Mouse (Mus musculus): ENCODE measurements around the gene Ttll9. TPM values are rescaled to one million over a fixed set of nuclear protein-coding genes. Genes with fewer than 3 reads are reported as not detected.

Ttll9 gene
- polyA plus RNA-seq, 2 experiments = 0.14 to 0.47 TPM

DNA sequence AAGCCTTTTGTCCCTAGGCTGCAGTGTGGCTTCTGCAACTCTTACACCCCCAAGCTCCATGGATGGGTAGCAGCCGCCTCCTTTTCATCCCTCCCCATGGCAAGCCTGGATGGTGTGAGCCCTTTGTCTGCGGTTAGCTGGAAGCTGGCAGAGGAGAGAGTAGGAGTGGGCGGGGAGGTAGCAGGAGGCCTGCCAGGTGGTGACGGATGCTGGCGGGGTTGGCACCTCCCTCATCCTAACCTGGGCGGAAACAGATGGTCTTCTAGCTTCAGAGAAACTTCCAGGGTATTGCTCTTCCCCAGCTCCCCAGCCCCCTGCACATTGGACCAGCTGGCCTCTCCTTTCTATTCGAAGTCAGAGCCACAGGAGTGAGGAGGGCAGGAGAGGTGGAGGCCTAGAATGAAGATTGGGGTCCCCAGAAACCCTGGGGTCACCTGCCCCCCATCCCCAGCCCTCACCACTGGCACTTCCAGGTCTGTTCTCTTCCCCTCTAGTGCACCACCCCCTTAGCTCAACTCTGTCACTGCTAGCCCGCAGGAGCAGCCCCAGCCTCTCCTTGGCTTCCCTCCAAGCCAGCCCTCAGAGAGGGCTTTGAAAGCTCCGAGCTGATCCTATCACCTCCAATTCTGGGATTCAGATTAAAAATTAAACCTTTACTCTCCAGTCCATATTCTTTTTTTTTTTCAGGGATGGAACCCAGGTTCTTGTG is 87.2 kb downstream of the Ttll9 start:
- DNase-seq (ENCODE audit: low spot score) = no peak
- TF ChIP-seq POLR2A (IDR thresholded peaks at IDR 0.05; ENCODE audit: borderline replicate concordance, extremely low read depth, insufficient read depth, insufficient read length) = no peak
- Histone ChIP-seq H3K4me1 (ENCODE audit: control insufficient read depth, insufficient read depth, low read length) (no peaks in the 10 kb centered on the region), H3K9ac (ENCODE audit: low read depth, low read length, severe bottlenecking) (no peak overlapping the region), H3K4me2 (replicated peaks; ENCODE audit: low read depth, low read length, severe bottlenecking) (no peak overlapping the region), H3K9me3 (ENCODE audit: control insufficient read depth, low read length) (no peaks in the 10 kb centered on the region), H3K27ac (replicated peaks; ENCODE audit: low read depth, low read length) (no peak overlapping the region), H3K4me3 (replicated peaks; ENCODE audit: low read length) (no peak overlapping the region), H3K27me3 (ENCODE audit: control insufficient read depth, insufficient read depth, low read length) (peaks cover 31% of the 10 kb centered on the region), H3K36me3 (ENCODE audit: control insufficient read depth, insufficient read depth, low read length) (no peaks in the 10 kb centered on the region)
- ATAC-seq (ENCODE audit: low FRiP score, low read depth) = no peak
- 36% methylated on average over 9 of the region's 9 CpGs for WGBS

DNA sequence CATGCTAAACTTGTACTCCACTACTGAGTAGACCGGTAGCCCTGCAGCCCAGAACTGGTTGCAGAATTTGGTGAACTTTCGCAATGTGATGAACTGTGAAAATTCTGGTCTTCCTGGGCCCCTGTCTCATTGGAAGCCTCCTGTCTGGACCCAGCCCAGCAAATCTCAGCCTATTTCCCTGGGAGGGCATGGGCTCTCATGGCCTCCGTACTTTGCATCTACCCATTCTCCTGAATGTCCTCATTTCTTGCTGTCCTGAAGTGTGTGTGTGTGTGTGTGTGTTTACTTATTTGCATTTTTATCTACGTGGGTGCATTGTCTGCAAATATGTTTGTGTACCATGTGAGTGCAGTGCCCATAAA is 87.7 kb downstream of the Ttll9 start:
- TF ChIP-seq POLR2A (IDR thresholded peaks at IDR 0.05; ENCODE audit: borderline replicate concordance, extremely low read depth, insufficient read depth, insufficient read length) = no peak
- no peak overlapping the region for H3K4me3 ChIP-seq (replicated peaks; ENCODE audit: low read length)
- H3K4me1 ChIP-seq (ENCODE audit: control insufficient read depth, insufficient read depth, low read length) = no peaks in the 10 kb centered on the region
- no peak for DNase-seq (ENCODE audit: low spot score)
- no peaks in the 10 kb centered on the region for H3K36me3 ChIP-seq (ENCODE audit: control insufficient read depth, insufficient read depth, low read length)
- no peak overlapping the region for H3K27ac ChIP-seq (replicated peaks; ENCODE audit: low read depth, low read length)
- H3K4me2 ChIP-seq (replicated peaks; ENCODE audit: low read depth, low read length, severe bottlenecking) = no peak overlapping the region
- 87% methylated on average over 4 of the region's 4 CpGs for WGBS
- H3K9ac ChIP-seq (ENCODE audit: low read depth, low read length, severe bottlenecking) = no peak overlapping the region
- peaks cover 31% of the 10 kb centered on the region for H3K27me3 ChIP-seq (ENCODE audit: control insufficient read depth, insufficient read depth, low read length)
- no peak for ATAC-seq (ENCODE audit: low FRiP score, low read depth)
- no peaks in the 10 kb centered on the region for H3K9me3 ChIP-seq (ENCODE audit: control insufficient read depth, low read length)

DNA sequence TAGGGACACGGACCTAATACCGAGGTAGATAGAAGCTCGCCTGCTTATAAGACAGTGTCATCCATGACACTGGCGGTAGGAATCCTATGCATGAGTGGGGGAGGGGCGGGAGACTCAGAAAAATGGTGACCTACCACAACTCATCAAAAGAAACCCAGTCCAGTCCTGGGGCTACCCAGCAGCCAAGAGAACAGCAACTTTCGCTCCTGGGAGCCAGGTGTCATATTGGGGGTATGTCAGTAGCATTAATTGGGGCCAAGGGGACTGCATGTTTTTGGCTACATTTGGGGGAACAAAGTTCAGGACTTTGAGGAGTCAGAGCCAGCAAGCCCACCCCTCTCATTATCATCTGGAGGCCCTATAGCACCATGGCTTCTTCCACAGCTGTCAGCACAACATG is 88.8 kb downstream of the Ttll9 start:
- Histone ChIP-seq H3K27me3 (ENCODE audit: control insufficient read depth, insufficient read depth, low read length) (peaks cover 31% of the 10 kb centered on the region), H3K4me1 (ENCODE audit: control insufficient read depth, insufficient read depth, low read length) (no peaks in the 10 kb centered on the region), H3K9me3 (ENCODE audit: control insufficient read depth, low read length) (no peaks in the 10 kb centered on the region), H3K4me3 (replicated peaks; ENCODE audit: low read length) (no peak overlapping the region), H3K36me3 (ENCODE audit: control insufficient read depth, insufficient read depth, low read length) (no peaks in the 10 kb centered on the region), H3K4me2 (replicated peaks; ENCODE audit: low read depth, low read length, severe bottlenecking) (no peak overlapping the region), H3K27ac (replicated peaks; ENCODE audit: low read depth, low read length) (no peak overlapping the region), H3K9ac (ENCODE audit: low read depth, low read length, severe bottlenecking) (no peak overlapping the region)
- WGBS = 73% methylated on average over 6 of the region's 6 CpGs
- TF ChIP-seq POLR2A (IDR thresholded peaks at IDR 0.05; ENCODE audit: borderline replicate concordance, extremely low read depth, insufficient read depth, insufficient read length) = no peak
- no peak for DNase-seq (ENCODE audit: low spot score)
- no peak for ATAC-seq (ENCODE audit: low FRiP score, low read depth)

DNA sequence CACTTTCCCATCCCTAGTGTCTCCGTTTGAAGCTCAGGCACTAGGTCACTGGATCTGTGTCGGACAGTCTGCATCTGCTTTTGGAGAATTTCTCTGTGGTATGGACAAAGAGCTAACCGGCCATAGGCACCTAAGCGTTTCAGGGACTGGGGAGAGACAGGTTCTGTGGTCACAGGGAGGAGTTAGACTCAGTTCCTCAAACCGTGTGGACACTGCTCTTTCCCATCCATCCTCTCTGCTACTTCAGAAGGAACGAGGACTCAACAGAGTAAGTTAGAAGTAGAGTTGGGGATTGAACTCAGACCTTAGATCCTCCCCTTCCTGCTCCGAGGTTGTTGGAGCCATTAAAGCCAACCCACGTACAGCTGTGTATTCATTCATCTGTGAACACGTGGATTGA is 89.3 kb downstream of the Ttll9 start:
- H3K27ac ChIP-seq (replicated peaks; ENCODE audit: low read depth, low read length) = no peak overlapping the region
- no peaks in the 10 kb centered on the region for H3K4me1 ChIP-seq (ENCODE audit: control insufficient read depth, insufficient read depth, low read length)
- WGBS = 78% methylated on average over 9 of the region's 9 CpGs
- no peak overlapping the region for H3K4me3 ChIP-seq (replicated peaks; ENCODE audit: low read length)
- no peak overlapping the region for H3K4me2 ChIP-seq (replicated peaks; ENCODE audit: low read depth, low read length, severe bottlenecking)
- no peaks in the 10 kb centered on the region for H3K9me3 ChIP-seq (ENCODE audit: control insufficient read depth, low read length)
- no peak for ATAC-seq (ENCODE audit: low FRiP score, low read depth)
- TF ChIP-seq POLR2A (IDR thresholded peaks at IDR 0.05; ENCODE audit: borderline replicate concordance, extremely low read depth, insufficient read depth, insufficient read length) = no peak
- H3K36me3 ChIP-seq (ENCODE audit: control insufficient read depth, insufficient read depth, low read length) = no peaks in the 10 kb centered on the region
- no peak for DNase-seq (ENCODE audit: low spot score)
- no peak overlapping the region for H3K9ac ChIP-seq (ENCODE audit: low read depth, low read length, severe bottlenecking)
- peaks cover 31% of the 10 kb centered on the region for H3K27me3 ChIP-seq (ENCODE audit: control insufficient read depth, insufficient read depth, low read length)

DNA sequence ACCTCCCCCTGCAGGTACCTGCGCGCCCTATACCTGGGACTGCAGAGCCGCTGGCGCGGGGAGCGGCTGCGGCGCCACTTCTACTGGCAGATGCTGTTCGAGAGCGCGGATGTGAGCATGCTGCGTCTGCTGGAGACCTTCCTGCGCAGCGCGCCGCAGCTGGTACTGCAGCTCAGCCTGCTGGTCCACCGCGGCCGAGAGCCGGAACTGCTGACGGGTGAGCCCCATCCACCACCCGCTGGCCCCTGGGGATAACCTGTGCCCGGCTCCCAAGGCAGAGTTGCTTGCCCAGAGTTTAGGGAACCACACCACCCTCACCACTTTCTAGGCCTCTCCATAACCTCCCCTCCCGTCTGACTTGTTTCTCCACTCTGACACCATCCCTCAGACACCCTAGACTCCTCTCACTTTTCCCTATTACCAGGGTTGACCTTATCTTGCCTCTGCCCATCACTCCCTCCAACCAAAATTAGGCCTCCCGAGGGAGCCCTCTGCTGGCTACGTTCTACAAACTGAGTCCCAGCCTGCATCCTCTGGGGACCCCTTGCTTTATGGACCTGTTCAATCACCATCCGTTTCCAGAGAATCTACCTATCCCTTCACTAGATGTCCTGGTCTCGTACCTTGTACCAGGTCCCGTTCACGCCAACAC is 90.5 kb downstream of the Ttll9 start:
- H3K36me3 ChIP-seq (ENCODE audit: control insufficient read depth, insufficient read depth, low read length) = no peaks in the 10 kb centered on the region
- no peak overlapping the region for H3K4me3 ChIP-seq (replicated peaks; ENCODE audit: low read length)
- 7% methylated on average over 28 of the region's 30 CpGs for WGBS
- ATAC-seq (ENCODE audit: low FRiP score, low read depth) (no peak), DNase-seq (ENCODE audit: low spot score) (no peak)
- no peak for TF ChIP-seq POLR2A (IDR thresholded peaks at IDR 0.05; ENCODE audit: borderline replicate concordance, extremely low read depth, insufficient read depth, insufficient read length)
- no peak overlapping the region for H3K9ac ChIP-seq (ENCODE audit: low read depth, low read length, severe bottlenecking)
- peaks cover 29% of the 10 kb centered on the region for H3K27me3 ChIP-seq (ENCODE audit: control insufficient read depth, insufficient read depth, low read length)
- no peaks in the 10 kb centered on the region for H3K4me1 ChIP-seq (ENCODE audit: control insufficient read depth, insufficient read depth, low read length)
- no peak overlapping the region for H3K4me2 ChIP-seq (replicated peaks; ENCODE audit: low read depth, low read length, severe bottlenecking)
- no peak overlapping the region for H3K27ac ChIP-seq (replicated peaks; ENCODE audit: low read depth, low read length)
- no peaks in the 10 kb centered on the region for H3K9me3 ChIP-seq (ENCODE audit: control insufficient read depth, low read length)
